Comparison of ENCODE assay signal across 15 mouse cellular contexts in genomic region chr1:155989387-155989786, GRCm38 (mm10). TPM values are rescaled to one million over a fixed set of nuclear protein-coding genes. Genes with fewer than 3 reads are reported as not detected.
DNase-seq lines count a peak whose midpoint lies in the region; ATAC-seq and TF ChIP-seq lines count a peak whose summit lies in the region.
"Had no signal": no experiment of that assay in that cellular context is flagged by ENCODE, and none has a peak within 500 bp of the region (broad histone marks: within the 10 kb centered on the region; RNA-seq: fewer than 3 reads in every experiment).

No protein-coding gene starts in this region.

- no peak overlapping the region for H3K27ac ChIP-seq in hindbrain, embryonic 14.5 days
- H3K27ac ChIP-seq in hindbrain, embryonic 12.5 days: no peak overlapping the region
- no peak overlapping the region for H3K27ac ChIP-seq in intestine, postnatal 0 days (ENCODE audit: low read depth, low read length)
- H3K27ac ChIP-seq: embryonic facial prominence, embryonic 13.5 days; forebrain, embryonic 13.5 days; gastrocnemius, adult 2 months; hindbrain, embryonic 15.5 days; liver, embryonic 12.5 days; macrophage had no signal

- no peaks in the 10 kb centered on the region for H3K36me3 ChIP-seq in hindbrain, embryonic 14.5 days (replicated peaks; ENCODE audit: control insufficient read depth, insufficient read depth)
- no peaks in the 10 kb centered on the region for H3K36me3 ChIP-seq in hindbrain, embryonic 12.5 days
- H3K36me3 ChIP-seq in intestine, postnatal 0 days (ENCODE audit: control insufficient read depth, insufficient read depth): no peaks in the 10 kb centered on the region
- H3K36me3 ChIP-seq: embryonic facial prominence, embryonic 13.5 days; heart, embryonic 13.5 days; hindbrain, embryonic 15.5 days; liver, embryonic 12.5 days had no signal

- ATAC-seq in hindbrain, embryonic 14.5 days (ENCODE audit: low FRiP score): no peak
- ATAC-seq in hindbrain, embryonic 12.5 days (ENCODE audit: low FRiP score): no peak
- 0 out of 2 replicates have a peak, but pooled peaks have one; percentile 43 for ATAC-seq in intestine, postnatal 0 days
- ATAC-seq: forebrain, embryonic 13.5 days; liver, embryonic 12.5 days had no signal

- H3K4me1 ChIP-seq in hindbrain, embryonic 14.5 days (replicated peaks; ENCODE audit: control insufficient read depth, insufficient read depth, low read length): no peaks in the 10 kb centered on the region
- peaks cover 2% of the 10 kb centered on the region; the same call in 1 of the 2 replicates for H3K4me1 ChIP-seq in hindbrain, embryonic 12.5 days
- no peaks in the 10 kb centered on the region for H3K4me1 ChIP-seq in intestine, postnatal 0 days (replicated peaks; ENCODE audit: control insufficient read depth, insufficient read depth, low read length)
- H3K4me1 ChIP-seq: embryonic facial prominence, embryonic 13.5 days; hindbrain, embryonic 15.5 days; liver, embryonic 12.5 days had no signal

- 14% methylated on average over 2 of the region's 2 CpGs for WGBS in hindbrain, embryonic 14.5 days
- 19% methylated on average over 2 of the region's 2 CpGs for whole genome bisulfite sequencing in hindbrain, embryonic 12.5 days
- WGBS in intestine, postnatal 0 days: 12% methylated on average over 2 of the region's 2 CpGs

- H3K4me2 ChIP-seq in hindbrain, embryonic 14.5 days (replicated peaks): no peak overlapping the region
- no peak overlapping the region for H3K4me2 ChIP-seq in hindbrain, embryonic 12.5 days (replicated peaks)
- no peak overlapping the region for H3K4me2 ChIP-seq in intestine, postnatal 0 days (replicated peaks; ENCODE audit: low read depth)
- H3K4me2 ChIP-seq: embryonic facial prominence, embryonic 13.5 days; forebrain, embryonic 13.5 days; hindbrain, embryonic 15.5 days; liver, embryonic 12.5 days had no signal

- no peaks in the 10 kb centered on the region for H3K27me3 ChIP-seq in hindbrain, embryonic 14.5 days (ENCODE audit: control insufficient read depth, insufficient read depth, low read length)
- H3K27me3 ChIP-seq in hindbrain, embryonic 12.5 days: no peaks in the 10 kb centered on the region
- no peaks in the 10 kb centered on the region for H3K27me3 ChIP-seq in intestine, postnatal 0 days (replicated peaks; ENCODE audit: control insufficient read depth, insufficient read depth, low read length)
- H3K27me3 ChIP-seq: embryonic facial prominence, embryonic 13.5 days; forebrain, embryonic 13.5 days; heart, embryonic 13.5 days; hindbrain, embryonic 15.5 days; liver, embryonic 12.5 days had no signal

- no peaks in the 10 kb centered on the region for H3K9me3 ChIP-seq in hindbrain, embryonic 14.5 days (ENCODE audit: control insufficient read depth, low read length)
- no peaks in the 10 kb centered on the region for H3K9me3 ChIP-seq in hindbrain, embryonic 12.5 days (replicated peaks)
- no peaks in the 10 kb centered on the region for H3K9me3 ChIP-seq in intestine, postnatal 0 days (ENCODE audit: control insufficient read depth)
- H3K9me3 ChIP-seq: embryonic facial prominence, embryonic 13.5 days; forebrain, embryonic 13.5 days; heart, embryonic 13.5 days; hindbrain, embryonic 15.5 days; liver, embryonic 12.5 days had no signal

- peak; percentile 51 for DNase-seq in hindbrain, embryonic 14.5 days (ENCODE audit: low spot score)
- peak; percentile 35 for DNase-seq in lung, postnatal 14 days
- DNase-seq in lung, postnatal 25 days (ENCODE audit: low spot score): no peak
- DNase-seq in NIH3T3 (ENCODE audit: low read depth): peak; percentile 9
- no peak for DNase-seq in thymus, postnatal 4 days
- DNase-seq: cerebellum, adult 9-11 months; gastrocnemius, adult 2 months had no signal

- TF ChIP-seq CTCF in intestine, postnatal 0 days (IDR thresholded peaks at IDR 0.05; ENCODE audit: low read depth): no peak

- H3K9ac ChIP-seq in hindbrain, embryonic 14.5 days: no peak overlapping the region
- H3K9ac ChIP-seq in hindbrain, embryonic 12.5 days: no peak overlapping the region
- no peak overlapping the region for H3K9ac ChIP-seq in intestine, postnatal 0 days (ENCODE audit: low read depth, low read length)
- H3K9ac ChIP-seq: embryonic facial prominence, embryonic 13.5 days; forebrain, embryonic 13.5 days; heart, embryonic 13.5 days; hindbrain, embryonic 15.5 days; liver, embryonic 12.5 days had no signal

- no peak overlapping the region for H3K4me3 ChIP-seq in hindbrain, embryonic 14.5 days (replicated peaks; ENCODE audit: low read length)
- no peak overlapping the region for H3K4me3 ChIP-seq in hindbrain, embryonic 12.5 days
- H3K4me3 ChIP-seq in intestine, postnatal 0 days (ENCODE audit: low read depth, low read length): no peak overlapping the region
- H3K4me3 ChIP-seq: embryonic facial prominence, embryonic 13.5 days; forebrain, embryonic 13.5 days; gastrocnemius, adult 2 months; heart, embryonic 13.5 days; hindbrain, embryonic 15.5 days; liver, embryonic 12.5 days had no signal

RNA-seq across cellular contexts. Expression of gene Cep350, which starts 16.3 kb away (rescaled TPM):
- 15.1 and 15.4 TPM in 2 replicates for polyA plus RNA-seq in hindbrain, embryonic 14.5 days (2014; fragmentation: Nextera tagmentation; extraction: Ambion mirVana)
- polyA plus RNA-seq in hindbrain, embryonic 12.5 days (2016; fragmentation: Nextera tagmentation; extraction: Ambion mirVana): 14.0 and 17.2 TPM in 2 replicates
- 12.8 and 14.1 TPM in 2 replicates for polyA plus RNA-seq in intestine, postnatal 0 days (2015; fragmentation: Nextera tagmentation; extraction: Ambion mirVana)

RNA-seq across cellular contexts. Expression of gene Tor1aip2, which starts 45.8 kb away (rescaled TPM):
- polyA plus RNA-seq in hindbrain, embryonic 14.5 days (2014; fragmentation: Nextera tagmentation; extraction: Ambion mirVana): 71.0 and 74.7 TPM in 2 replicates
- 91.7 and 94.1 TPM in 2 replicates for polyA plus RNA-seq in hindbrain, embryonic 12.5 days (2016; fragmentation: Nextera tagmentation; extraction: Ambion mirVana)
- 129 and 142 TPM in 2 replicates for polyA plus RNA-seq in intestine, postnatal 0 days (2015; fragmentation: Nextera tagmentation; extraction: Ambion mirVana)

RNA-seq across cellular contexts. Expression of gene Tor1aip1, which starts 46.9 kb away (rescaled TPM):
- 18.3 and 19.4 TPM in 2 replicates for polyA plus RNA-seq in hindbrain, embryonic 14.5 days (2014; fragmentation: Nextera tagmentation; extraction: Ambion mirVana)
- polyA plus RNA-seq in hindbrain, embryonic 12.5 days (2016; fragmentation: Nextera tagmentation; extraction: Ambion mirVana): 37.2 and 43.1 TPM in 2 replicates
- polyA plus RNA-seq in intestine, postnatal 0 days (2015; fragmentation: Nextera tagmentation; extraction: Ambion mirVana): 34.6 and 34.7 TPM in 2 replicates

Comparison
In these comparisons a context has a peak if more than half of its experiments do, and no peak if none do; other contexts are left out.
1. DNase-seq: peak in hindbrain, embryonic 14.5 days (single experiment), lung, postnatal 14 days (single experiment) and NIH3T3 (single experiment); none in lung, postnatal 25 days (single experiment) and thymus, postnatal 4 days (single experiment).